Mouse (Mus musculus) olfactory bulb, adult 2 months (tissue): ENCODE results near the gene Tcte1.

Experiments
- CTCF ChIP-seq: fragments of 200-500 bp; IDR thresholded peaks from 2 replicates; pipeline ENCODE4 v1.5.1; 2012; ENCODE audit warnings: low read depth, mild to moderate bottlenecking, low read length, moderate library complexity; ENCODE audit not compliant: insufficient read depth
- POLR2A ChIP-seq: fragments of 200-500 bp; IDR thresholded peaks from 2 replicates; pipeline ENCODE4 v1.6.1; 2012; ENCODE audit warnings: mild to moderate bottlenecking, low read depth, low read length, moderate library complexity; ENCODE audit not compliant: insufficient read depth

GRCm38 (mm10) chr17:45579554-45579953, 56.3 kb downstream of the Tcte1 start:
- TF ChIP-seq POLR2A = no peak
- no peak for TF ChIP-seq CTCF
